Mouse (Mus musculus): Measurements from ENCODE around the gene Kazald1.

The Kazald1 gene

GRCm38 (mm10) chr19:45078971-45079764 lies 4.1 kb downstream of the Kazald1 start:
- DNase-seq = peak; percentile 85

GRCm38 (mm10) chr19:45079769-45080515 lies 4.9 kb downstream of the Kazald1 start:
- DNase-seq = peak; percentile 70

GRCm38 (mm10) chr19:45080711-45081110 lies 5.7 kb downstream of the Kazald1 start:
- no peak for DNase-seq

GRCm38 (mm10) chr19:45081279-45081678 lies 6.2 kb downstream of the Kazald1 start:
- DNase-seq = peak; percentile 84

GRCm38 (mm10) chr19:45081841-45082550 lies 7.0 kb downstream of the Kazald1 start:
- peak; percentile 80 for DNase-seq

GRCm38 (mm10) chr19:45097868-45098267 lies 22.8 kb downstream of the Kazald1 start:
- DNase-seq = peak; percentile 51

- DNase-seq = no peak
Observed at GRCm38 (mm10) chr19:45100486-45101270, 25.6 kb downstream of the Kazald1 start.

GRCm38 (mm10) chr19:45105591-45105990 lies 30.6 kb downstream of the Kazald1 start:
- DNase-seq = no peak

- no peak for DNase-seq
Observed at GRCm38 (mm10) chr19:45106689-45107088, 31.6 kb downstream of the Kazald1 start.

- DNase-seq = no peak
Observed at GRCm38 (mm10) chr19:45110681-45111080, 35.6 kb downstream of the Kazald1 start.

- no peak for DNase-seq
Observed at GRCm38 (mm10) chr19:45112444-45112843, 37.4 kb downstream of the Kazald1 start.

GRCm38 (mm10) chr19:45113791-45114460 lies 38.9 kb downstream of the Kazald1 start:
- DNase-seq = peak; percentile 77

- no peak for DNase-seq
Observed at GRCm38 (mm10) chr19:45114772-45115171, 39.7 kb downstream of the Kazald1 start.

- peak; percentile 67 for DNase-seq
Observed at GRCm38 (mm10) chr19:45116798-45117197, 41.8 kb downstream of the Kazald1 start.

Data from retina, postnatal 1 day (tissue).